ENCODE assay signal across 8 mouse cellular contexts in genomic region chrX:56609285-56609622, GRCm38 (mm10). TPM values are rescaled to one million over a fixed set of nuclear protein-coding genes. Genes with fewer than 3 reads are reported as not detected.
DNase-seq lines count a peak whose midpoint lies in the region; ATAC-seq and TF ChIP-seq lines count a peak whose summit lies in the region.

No protein-coding gene starts in this region.

- H3K36me3 ChIP-seq in kidney, adult 2 months (ENCODE audit: control insufficient read depth, insufficient read depth, low read length) = no peaks in the 10 kb centered on the region
- no peaks in the 10 kb centered on the region for H3K36me3 ChIP-seq in hindbrain, embryonic 16.5 days (ENCODE audit: control insufficient read depth, insufficient read depth, low read length)
- H3K36me3 ChIP-seq in midbrain, embryonic 14.5 days (ENCODE audit: control insufficient read depth, insufficient read depth, low read length) = no peaks in the 10 kb centered on the region

- no peaks in the 10 kb centered on the region for H3K9me3 ChIP-seq in hindbrain, embryonic 16.5 days (ENCODE audit: control insufficient read depth, low read length)
- no peaks in the 10 kb centered on the region for H3K9me3 ChIP-seq in midbrain, embryonic 14.5 days (ENCODE audit: control insufficient read depth, low read length)

- no peaks in the 10 kb centered on the region for H3K27me3 ChIP-seq in kidney, adult 2 months (replicated peaks; ENCODE audit: control insufficient read depth, insufficient read depth, low read length)
- H3K27me3 ChIP-seq in hindbrain, embryonic 16.5 days (replicated peaks; ENCODE audit: control insufficient read depth, insufficient read depth, low read length) = no peaks in the 10 kb centered on the region
- no peaks in the 10 kb centered on the region for H3K27me3 ChIP-seq in midbrain, embryonic 14.5 days (ENCODE audit: control insufficient read depth, insufficient read depth, low read length)

- peak overlapping the region; percentile 67; the same call in 1 of the 2 replicates for H3K27ac ChIP-seq in kidney, adult 2 months (ENCODE audit: insufficient read depth, low read depth, low read length)
- peak overlapping the region; percentile 89; the same call in 1 of the 2 replicates for H3K27ac ChIP-seq in hindbrain, embryonic 16.5 days (ENCODE audit: low read depth, low read length)
- peak overlapping the region; percentile 87 for H3K27ac ChIP-seq in midbrain, embryonic 14.5 days (replicated peaks; ENCODE audit: low read depth, low read length)

- TF ChIP-seq CTCF in kidney, adult 2 months (conservative IDR thresholded peaks at IDR 0.05; ENCODE audit: insufficient read depth, insufficient read length, low read depth, low read length) = no peak

- no peak for TF ChIP-seq POLR2A in kidney, adult 2 months (IDR thresholded peaks at IDR 0.05; ENCODE audit: low read depth, low read length)

- H3K4me3 ChIP-seq in kidney, adult 2 months (ENCODE audit: insufficient read depth, low read depth, low read length) = peak overlapping the region; percentile 100
- peak overlapping the region; percentile 47 for H3K4me3 ChIP-seq in hindbrain, embryonic 16.5 days (ENCODE audit: low read length)
- peak overlapping the region; percentile 51 for H3K4me3 ChIP-seq in midbrain, embryonic 14.5 days (replicated peaks; ENCODE audit: low read depth, low read length)

- ATAC-seq in hindbrain, embryonic 16.5 days = peak; percentile 46
- peak; percentile 10 for ATAC-seq in midbrain, embryonic 14.5 days (ENCODE audit: low FRiP score, low TSS enrichment)

- no peaks in the 10 kb centered on the region; the same call in 1 of the 2 replicates for H3K4me1 ChIP-seq in kidney, adult 2 months (ENCODE audit: control insufficient read depth, insufficient read depth, low read length)
- peaks cover 5% of the 10 kb centered on the region for H3K4me1 ChIP-seq in hindbrain, embryonic 16.5 days (ENCODE audit: control insufficient read depth, insufficient read depth, low read depth, low read length)
- 0 out of 2 replicates have a peak, but pooled peaks cover 9% of the 10 kb centered on the region for H3K4me1 ChIP-seq in midbrain, embryonic 14.5 days (ENCODE audit: control insufficient read depth, insufficient read depth, low read length)

- 8% methylated on average over 7 of the region's 7 CpGs for WGBS in kidney, adult 2 months
- WGBS in hindbrain, embryonic 16.5 days = 23% methylated on average over 7 of the region's 7 CpGs
- 27% methylated on average over 7 of the region's 7 CpGs for WGBS in midbrain, embryonic 14.5 days

- H3K4me2 ChIP-seq in hindbrain, embryonic 16.5 days (ENCODE audit: low read length) = peak overlapping the region; percentile 55
- peak overlapping the region; percentile 48 for H3K4me2 ChIP-seq in midbrain, embryonic 14.5 days (ENCODE audit: low read length)

- no peak for DNase-seq in kidney, adult 2 months
- DNase-seq in kidney, postnatal 4 days = no peak
- peak; percentile 4 for DNase-seq in brain, adult 2 months (ENCODE audit: low read depth, low spot score)
- no peak for DNase-seq in midbrain, embryonic 14.5 days
- DNase-seq in adrenal gland, adult 2 months = no peak
- no peak for DNase-seq in frontal cortex, postnatal 10 days (ENCODE audit: low spot score in 2 of 2)
- no peak for DNase-seq in kidney, adult 8-10 months

- peak overlapping the region; percentile 76 for H3K9ac ChIP-seq in hindbrain, embryonic 16.5 days (ENCODE audit: low read depth, low read length)
- peak overlapping the region; percentile 70; the same call in 1 of the 2 replicates for H3K9ac ChIP-seq in midbrain, embryonic 14.5 days (replicated peaks; ENCODE audit: low read length)

RNA-seq across cellular contexts. Expression of gene Slc9a6, which starts 0.3 kb away (rescaled TPM):
- 22.8 and 25.5 TPM in 2 replicates for polyA plus RNA-seq in kidney, adult 2 months (2012; rRNA removed)
- 75.7 and 79.0 TPM in 2 replicates for polyA plus RNA-seq in hindbrain, embryonic 16.5 days (2015; fragmentation: Nextera tagmentation; extraction: Ambion mirVana)
- polyA plus RNA-seq in midbrain, embryonic 14.5 days (2014; fragmentation: Nextera tagmentation; extraction: Ambion mirVana) = 48.7 and 55.1 TPM in 2 replicates
- 10 to 100 TPM; 32.5 to 32.8 TPM for total RNA-seq in adrenal gland, adult 2 months (2021)
- 22.7 and 29.6 TPM in 2 replicates for polyA plus RNA-seq in adrenal gland, adult 2 months (2012; rRNA removed)

RNA-seq across cellular contexts. Expression of gene Mmgt1, which starts 11.4 kb away (rescaled TPM):
- 11.0 and 12.8 TPM in 2 replicates for polyA plus RNA-seq in kidney, adult 2 months (2012; rRNA removed)
- 52.9 and 57.8 TPM in 2 replicates for polyA plus RNA-seq in hindbrain, embryonic 16.5 days (2015; fragmentation: Nextera tagmentation; extraction: Ambion mirVana)
- polyA plus RNA-seq in midbrain, embryonic 14.5 days (2014; fragmentation: Nextera tagmentation; extraction: Ambion mirVana) = 50.4 and 66.9 TPM in 2 replicates
- 10 to 100 TPM; 29.0 to 30.9 TPM for total RNA-seq in adrenal gland, adult 2 months (2021)
- polyA plus RNA-seq in adrenal gland, adult 2 months (2012; rRNA removed) = 2.6 and 3.2 TPM in 2 replicates

RNA-seq across cellular contexts. Expression of gene Gm648, which starts 59.8 kb away (rescaled TPM):
- polyA plus RNA-seq in kidney, adult 2 months (2012; rRNA removed) = not detected in 2 replicates
- polyA plus RNA-seq in hindbrain, embryonic 16.5 days (2015; fragmentation: Nextera tagmentation; extraction: Ambion mirVana) = 0.15 TPM in 1 of 2 replicates, not detected in the other
- not detected in 2 replicates for polyA plus RNA-seq in midbrain, embryonic 14.5 days (2014; fragmentation: Nextera tagmentation; extraction: Ambion mirVana)
- not detected for total RNA-seq in adrenal gland, adult 2 months (2021)
- not detected in 2 replicates for polyA plus RNA-seq in adrenal gland, adult 2 months (2012; rRNA removed)

Comparison
In these comparisons a context has a peak if more than half of its experiments do, and no peak if none do; other contexts are left out.
1. H3K4me3 ChIP-seq: peak in every context shown above with its lines; median percentile 100 in kidney, adult 2 months; 51 in midbrain, embryonic 14.5 days; 47 in hindbrain, embryonic 16.5 days.